ENCODE assay signal across 13 mouse cellular contexts in the genomic region with DNA sequence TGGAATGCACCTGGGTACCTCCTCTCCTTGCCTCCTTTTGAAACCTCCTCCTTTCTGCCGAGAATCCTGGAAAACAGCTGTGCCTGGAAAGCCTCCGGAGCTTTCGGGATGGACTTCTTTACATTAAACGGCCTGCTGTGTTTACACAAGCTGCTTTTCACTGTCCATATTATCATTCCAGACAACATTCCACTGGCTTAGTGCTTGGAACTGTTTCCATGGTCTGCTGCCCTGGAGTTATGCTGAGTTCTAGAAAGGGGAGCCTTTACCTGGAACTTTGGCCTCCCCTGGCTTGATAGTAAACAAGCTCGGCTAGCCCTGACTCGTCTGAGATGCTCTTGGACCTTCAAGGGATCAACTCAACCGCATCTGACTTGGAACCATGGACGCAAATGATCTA.
DNase-seq lines count a peak whose midpoint lies in the region; ATAC-seq and TF ChIP-seq lines count a peak whose summit lies in the region.
"Had no signal": no experiment of that assay in that cellular context is flagged by ENCODE, and none has a peak within 500 bp of the region (broad histone marks: within the 10 kb centered on the region; RNA-seq: fewer than 3 reads in every experiment).

No protein-coding gene starts in this region.

- H3K4me1 ChIP-seq in heart, embryonic 10.5 days, result peaks cover 55% of the 10 kb centered on the region
- peaks cover 30% of the 10 kb centered on the region; the same call in 1 of the 2 replicates for H3K4me1 ChIP-seq in kidney, adult 2 months (ENCODE audit: control insufficient read depth, insufficient read depth, low read length)

- no peaks in the 10 kb centered on the region for H3K9me3 ChIP-seq in heart, embryonic 10.5 days
- H3K9me3 ChIP-seq: embryonic facial prominence, embryonic 13.5 days; G1E; limb, embryonic 10.5 days; midbrain, embryonic 10.5 days had no signal

- H3K27ac ChIP-seq in heart, embryonic 10.5 days, result peak overlapping the region; percentile 67; the same call in 1 of the 2 replicates
- peak overlapping the region; percentile 51 for H3K27ac ChIP-seq in kidney, adult 2 months (ENCODE audit: insufficient read depth, low read depth, low read length)
- H3K27ac ChIP-seq: embryonic facial prominence, embryonic 13.5 days; limb, embryonic 10.5 days; midbrain, embryonic 10.5 days had no signal

- DNase-seq in heart, embryonic 10.5 days (ENCODE audit: low spot score), result no peak
- DNase-seq in heart, adult 9 months (ENCODE audit: low spot score in 2 of 2), result no peak
- peak; percentile 61 for DNase-seq in R1 (ENCODE audit: low read depth, low spot score)
- peak; percentile 93 for DNase-seq in kidney, adult 2 months
- DNase-seq in kidney, postnatal 4 days, result peak; percentile 28 to 53
- DNase-seq in ovary, postnatal 36 days (ENCODE audit: low spot score), result no peak
- DNase-seq: gastrocnemius, postnatal 25 days had no signal

- no peaks in the 10 kb centered on the region for H3K27me3 ChIP-seq in heart, embryonic 10.5 days (ENCODE audit: insufficient read depth, poor library complexity, severe bottlenecking)
- H3K27me3 ChIP-seq in kidney, adult 2 months (replicated peaks; ENCODE audit: control insufficient read depth, insufficient read depth, low read length), result no peaks in the 10 kb centered on the region
- H3K27me3 ChIP-seq: embryonic facial prominence, embryonic 13.5 days had no signal

- no peaks in the 10 kb centered on the region for H3K36me3 ChIP-seq in heart, embryonic 10.5 days
- H3K36me3 ChIP-seq in kidney, adult 2 months (ENCODE audit: control insufficient read depth, insufficient read depth, low read length), result no peaks in the 10 kb centered on the region
- H3K36me3 ChIP-seq: embryonic facial prominence, embryonic 13.5 days; G1E; limb, embryonic 10.5 days; midbrain, embryonic 10.5 days had no signal

- 31% methylated on average over 8 of the region's 8 CpGs for WGBS in heart, embryonic 10.5 days
- 39% methylated on average over 8 of the region's 8 CpGs for WGBS in kidney, adult 2 months

- no peak for ATAC-seq in activated CD4-positive, CD25-positive, alpha-beta regulatory T cell, adult 4 months
- ATAC-seq in megakaryocyte, adult 5-6 weeks (ENCODE audit: poor library complexity, severe bottlenecking), result no peak

- TF ChIP-seq CTCF in kidney, adult 2 months (conservative IDR thresholded peaks at IDR 0.05; ENCODE audit: insufficient read depth, insufficient read length, low read depth, low read length), result no peak

- no peak for TF ChIP-seq POLR2A in kidney, adult 2 months (IDR thresholded peaks at IDR 0.05; ENCODE audit: low read depth, low read length)

- no peak overlapping the region for H3K4me3 ChIP-seq in heart, embryonic 10.5 days
- H3K4me3 ChIP-seq in kidney, adult 2 months (ENCODE audit: insufficient read depth, low read depth, low read length), result no peak overlapping the region
- H3K4me3 ChIP-seq: embryonic facial prominence, embryonic 13.5 days; limb, embryonic 10.5 days; midbrain, embryonic 10.5 days had no signal

Comparison
In these comparisons a context has a peak if more than half of its experiments do, and no peak if none do; other contexts are left out.
1. DNase-seq: peak in R1 (single experiment), kidney, adult 2 months (single experiment) and kidney, postnatal 4 days (2 of 2); none in heart, embryonic 10.5 days (single experiment), heart, adult 9 months (0 of 2) and ovary, postnatal 36 days (single experiment).